Mouse (Mus musculus) ovary, adult 10 weeks (tissue): ENCODE results near the gene 2010003K11Rik. TPM values are rescaled to one million over a fixed set of nuclear protein-coding genes. Genes with fewer than 3 reads are reported as not detected.

Experiments
- polyA plus RNA-seq: library from polyadenylated mRNA; stranded (reverse); fragments of 350-450 nt; fragmentation: Illumina TruSeq; extraction: RNeasy Lipid Tissue Mini Kit (QIAGEN cat#74804); gene quantifications from one replicate; pipeline ENCODE4 v1.2.3, GENCODE M21; 2014

The 2010003K11Rik gene
- not detected for polyA plus RNA-seq

DNA sequence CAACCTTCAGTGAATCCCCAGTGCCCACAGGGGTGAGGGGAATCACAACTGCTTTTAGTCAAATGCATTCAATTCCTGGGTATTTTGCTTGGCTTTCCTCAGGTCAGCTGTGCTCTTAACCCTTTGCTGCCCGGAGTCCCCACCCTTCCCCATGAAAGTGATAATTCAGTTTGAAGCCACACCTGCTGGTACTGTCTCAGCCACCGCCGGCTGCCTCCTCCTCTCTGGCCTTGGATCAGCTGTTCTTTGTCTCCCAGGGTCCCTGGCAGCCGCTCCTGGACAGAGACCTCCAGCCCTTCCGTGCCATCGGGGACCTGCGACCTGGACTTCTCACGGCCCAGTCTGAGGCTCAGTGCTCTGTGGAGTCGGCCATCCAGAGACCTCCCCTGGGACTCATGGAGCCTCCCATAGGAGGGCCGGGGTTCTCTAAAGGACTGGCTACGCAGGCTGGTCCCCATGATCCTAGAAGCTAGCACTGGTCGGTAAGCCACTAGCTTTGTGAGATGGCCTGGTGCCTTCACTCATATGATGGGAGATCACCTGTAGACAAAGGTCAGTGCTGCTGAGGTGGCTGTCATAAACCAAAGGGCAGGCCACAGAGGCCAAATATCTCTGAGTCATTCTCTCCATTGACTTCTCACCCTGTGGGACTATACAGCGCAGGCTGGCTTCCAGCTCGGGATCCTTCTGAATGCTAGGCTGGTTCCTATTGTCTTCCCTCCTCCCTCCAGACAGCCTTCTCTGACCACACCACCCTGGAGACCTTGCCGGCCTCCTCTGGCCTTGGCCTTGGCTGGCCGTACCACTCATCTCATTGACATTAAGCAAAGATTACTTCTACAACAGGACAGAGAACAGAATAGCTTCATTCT lies at the start of gene 2010003K11Rik:
TSS of gene 2010003K11Rik (minus strand) at position 522 of the 872 bp plus-strand sequence.

DNA sequence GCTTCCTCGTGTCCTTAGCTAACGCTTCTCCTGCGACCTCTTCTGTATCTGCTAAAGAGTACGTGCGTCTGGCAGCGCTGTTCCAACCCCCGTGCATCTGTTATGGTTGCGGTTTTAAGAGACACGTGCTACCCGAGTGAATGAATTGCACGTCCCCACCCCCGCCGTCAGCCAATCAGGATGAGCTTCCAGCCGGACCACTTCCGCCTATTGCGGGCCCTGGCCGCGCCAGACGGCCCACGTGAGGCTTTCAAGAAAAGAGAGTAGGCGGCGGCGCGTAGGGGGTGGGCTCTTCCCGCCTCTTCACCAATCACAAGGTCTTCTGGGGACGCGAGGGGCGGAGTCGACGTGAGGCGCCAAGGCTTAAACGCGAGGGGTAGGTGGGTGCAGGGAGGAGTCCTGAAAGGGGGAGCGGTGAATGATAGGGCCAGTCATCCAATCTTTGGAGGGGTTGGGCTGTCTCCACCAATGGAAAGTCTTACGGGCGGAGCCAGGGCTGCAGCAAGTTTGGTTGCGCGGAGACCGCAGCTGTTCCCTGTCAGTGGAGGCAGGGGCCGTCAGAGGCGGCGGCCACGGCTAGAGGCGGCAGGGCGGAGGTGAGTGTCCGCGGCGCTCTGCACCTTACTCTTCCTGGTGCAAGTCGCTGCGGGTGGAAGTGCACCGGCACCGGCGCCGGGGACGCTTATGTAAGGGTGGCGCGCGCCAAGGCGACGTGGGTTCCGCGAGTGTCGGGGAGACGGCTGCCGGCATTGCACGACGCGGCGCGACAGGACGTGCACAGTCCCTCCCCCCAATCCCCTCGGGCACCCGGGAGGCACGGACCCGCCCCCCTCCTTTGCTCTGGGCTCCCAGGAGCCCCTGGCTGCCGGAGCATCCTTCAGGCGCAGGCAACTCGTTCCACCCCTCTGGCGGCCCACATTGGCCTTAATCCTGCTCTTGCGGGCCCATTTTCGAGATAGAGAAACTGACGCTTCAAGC lies 11.9 kb upstream of the 2010003K11Rik start, which contains the start of gene Pcx:
TSS of gene Pcx (plus strand) at position 487 of the 978 bp plus-strand sequence.

GRCm38 (mm10) chr19:4477345-4478189 lies 20.8 kb downstream of the 2010003K11Rik start, which contains the start of gene Syt12:
TSS of gene Syt12 (minus strand) at chr19:4477447.

Other genes starting within 250 kb of the 2010003K11Rik start
- gene Ssh3, start 229.4 kb downstream of the 2010003K11Rik start, polyA plus RNA-seq: 1.9 TPM
- not detected for gene Ankrd13d, start 215.4 kb downstream of the 2010003K11Rik start, polyA plus RNA-seq
- gene Grk2, start 192.4 kb downstream of the 2010003K11Rik start, polyA plus RNA-seq: 19.6 TPM
- 79.9 TPM for gene Kdm2a, start 100.3 kb downstream of the 2010003K11Rik start, polyA plus RNA-seq
- 1.00 TPM for gene Rhod, start 59.2 kb downstream of the 2010003K11Rik start, polyA plus RNA-seq
- gene Syt12, start 21.1 kb downstream of the 2010003K11Rik start, polyA plus RNA-seq: 0.17 TPM
- gene Pcx, start 11.9 kb upstream of the 2010003K11Rik start, polyA plus RNA-seq: 0.43 TPM
- gene Lrfn4, start 117.1 kb upstream of the 2010003K11Rik start, polyA plus RNA-seq: not detected
- 2.7 TPM for gene Rce1, start 127.1 kb upstream of the 2010003K11Rik start, polyA plus RNA-seq
- not detected for gene Gm960, start 200.1 kb upstream of the 2010003K11Rik start, polyA plus RNA-seq
- not detected for gene Sptbn2, start 212.6 kb upstream of the 2010003K11Rik start, polyA plus RNA-seq